Mouse (Mus musculus): ENCODE data around the gene Mtus2. TPM values are rescaled to one million over a fixed set of nuclear protein-coding genes. Genes with fewer than 3 reads are reported as not detected.

Gene Mtus2
- total and polyA plus RNA-seq, 3 experiments = 0.03 to 0.13 TPM; not detected in 1

- Histone ChIP-seq H3K4me2 (ENCODE audit: insufficient read depth, low read depth, poor library complexity, severe bottlenecking) (no peak overlapping the region), H3K4me1 (ENCODE audit: control insufficient read depth in 1 of 2, insufficient read depth in 2 of 2) (peaks cover 0 to 5% of the 10 kb centered on the region in 2 experiments; a peak in 1 of 4 replicates), H3K9me3 (replicated peaks; ENCODE audit: low read length) (peaks cover 10% of the 10 kb centered on the region), H3K36me3 (replicated peaks in 1 of 2; ENCODE audit: control insufficient read depth in 1 of 2, insufficient read depth in 1 of 2, low read length in 1 of 2) (no peaks in the 10 kb centered on the region), H3K27ac (ENCODE audit: insufficient read depth, low read depth) (no peak overlapping the region), H3K27me3 (replicated peaks) (peaks cover 8% of the 10 kb centered on the region), H3K4me3 (replicated peaks in 1 of 3; ENCODE audit: low read depth in 2 of 3, low read length in 2 of 3, poor library complexity in 1 of 3) (no peak overlapping the region), H3K79me2 (replicated peaks; ENCODE audit: control insufficient read depth, extremely low read depth, insufficient read depth, poor library complexity, severe bottlenecking) (no peaks in the 10 kb centered on the region), H3K9ac (ENCODE audit: insufficient read depth, low read depth) (no peak overlapping the region)
- in situ Hi-C loops (cut with MboI; ENCODE audit: low pct_ligation_motif_present, low pct_unique_long_range_greater_than_20kb, low sequenced_read_pairs) (no loop called here), dilution Hi-C loops (cut with MboI; ENCODE audit: extremely low pct_ligation_motif_present, extremely low pct_unique_long_range_greater_than_20kb, low sequenced_read_pairs) (no loop called here)
- no peak for TF ChIP-seq POLR2AphosphoS2 (IDR thresholded peaks at IDR 0.05; ENCODE audit: low read depth, low read length)
- no peak for TF ChIP-seq MXI1 (IDR thresholded peaks at IDR 0.05; ENCODE audit: low read depth, low read length)
- TF ChIP-seq PAX5 (IDR thresholded peaks at IDR 0.05; ENCODE audit: low read length) = no peak
- no peak for TF ChIP-seq ELF1 (IDR thresholded peaks at IDR 0.05; ENCODE audit: low read depth, low read length)
- no peak for TF ChIP-seq RCOR1 (conservative IDR thresholded peaks at IDR 0.05; ENCODE audit: low read depth, low read length)
- TF ChIP-seq NELFE (IDR thresholded peaks at IDR 0.05; ENCODE audit: low read depth, low read length) = no peak
- TF ChIP-seq ZNF384 (IDR thresholded peaks at IDR 0.05; ENCODE audit: low read depth, low read length) = no peak
- TF ChIP-seq SIN3A (IDR thresholded peaks at IDR 0.05; ENCODE audit: low read length) = no peak
- no peak for TF ChIP-seq UBTF (IDR thresholded peaks at IDR 0.05; ENCODE audit: low read depth, low read length)
- TF ChIP-seq USF2 (conservative IDR thresholded peaks at IDR 0.05; ENCODE audit: low read depth, low read length) = no peak
- no peak for TF ChIP-seq POLR2A (IDR thresholded peaks at IDR 0.05; ENCODE audit: low read depth, low read length)
- TF ChIP-seq JUN (IDR thresholded peaks at IDR 0.05; ENCODE audit: insufficient read depth, low read depth, low read length) = no peak
- TF ChIP-seq RAD21 (IDR thresholded peaks at IDR 0.05; ENCODE audit: low read depth, low read length) = no peak
- no peak for TF ChIP-seq MEF2A (IDR thresholded peaks at IDR 0.05; ENCODE audit: borderline replicate concordance, low read depth, low read length)
- TF ChIP-seq MYC (IDR thresholded peaks at IDR 0.05; ENCODE audit: low read depth, low read length) = no peak
- no peak for TF ChIP-seq MAZ (IDR thresholded peaks at IDR 0.05; ENCODE audit: low read depth, low read length)
- no peak for DNase-seq (ENCODE audit: extremely low read depth)
Observed at GRCm38 (mm10) chr5:148267446-148267845, 310.3 kb downstream of the Mtus2 start.

GRCm38 (mm10) chr5:148272065-148272464 is 314.9 kb downstream of the Mtus2 start:
- Histone ChIP-seq H3K9ac (ENCODE audit: insufficient read depth, low read depth) (no peak overlapping the region), H3K27me3 (replicated peaks) (no peaks in the 10 kb centered on the region), H3K27ac (ENCODE audit: insufficient read depth, low read depth) (no peak overlapping the region), H3K4me1 (ENCODE audit: control insufficient read depth in 1 of 2, insufficient read depth in 2 of 2) (peaks cover 0 to 5% of the 10 kb centered on the region in 2 experiments; a peak in 1 of 4 replicates), H3K9me3 (replicated peaks; ENCODE audit: low read length) (peaks cover 4% of the 10 kb centered on the region), H3K4me2 (ENCODE audit: insufficient read depth, low read depth, poor library complexity, severe bottlenecking) (no peak overlapping the region), H3K36me3 (replicated peaks in 1 of 2; ENCODE audit: control insufficient read depth in 1 of 2, insufficient read depth in 1 of 2, low read length in 1 of 2) (no peaks in the 10 kb centered on the region), H3K4me3 (replicated peaks in 1 of 3; ENCODE audit: low read depth in 2 of 3, low read length in 2 of 3, poor library complexity in 1 of 3) (no peak overlapping the region), H3K79me2 (replicated peaks; ENCODE audit: control insufficient read depth, extremely low read depth, insufficient read depth, poor library complexity, severe bottlenecking) (no peaks in the 10 kb centered on the region)
- no peak for DNase-seq (ENCODE audit: extremely low read depth)
- in situ Hi-C loops (cut with MboI; ENCODE audit: low pct_ligation_motif_present, low pct_unique_long_range_greater_than_20kb, low sequenced_read_pairs) (no loop called here), dilution Hi-C loops (cut with MboI; ENCODE audit: extremely low pct_ligation_motif_present, extremely low pct_unique_long_range_greater_than_20kb, low sequenced_read_pairs) (no loop called here)
- TF ChIP-seq USF1 (IDR thresholded peaks at IDR 0.05; ENCODE audit: low read depth, low read length) (no peak), POLR2A (IDR thresholded peaks at IDR 0.05; ENCODE audit: low read depth, low read length) (no peak), ZC3H11A (IDR thresholded peaks at IDR 0.05; ENCODE audit: low read depth, low read length) (no peak), ZKSCAN1 (IDR thresholded peaks at IDR 0.05; ENCODE audit: borderline replicate concordance, low read depth, low read length) (no peak), JUN (IDR thresholded peaks at IDR 0.05; ENCODE audit: insufficient read depth, low read depth, low read length) (no peak), ZMIZ1 (IDR thresholded peaks at IDR 0.05; ENCODE audit: low read depth, low read length) (no peak), MAZ (IDR thresholded peaks at IDR 0.05; ENCODE audit: low read depth, low read length) (no peak), CHD2 (IDR thresholded peaks at IDR 0.05; ENCODE audit: low read length) (no peak), E2F4 (IDR thresholded peaks at IDR 0.05; ENCODE audit: insufficient replicate concordance, low read depth, low read length) (no peak), PAX5 (IDR thresholded peaks at IDR 0.05; ENCODE audit: low read length) (no peak), CHD1 (IDR thresholded peaks at IDR 0.05; ENCODE audit: low read depth, low read length) (no peak), RAD21 (IDR thresholded peaks at IDR 0.05; ENCODE audit: low read depth, low read length) (no peak), NELFE (IDR thresholded peaks at IDR 0.05; ENCODE audit: low read depth, low read length) (no peak)

All from CH12.LX (cell line).